Mouse (Mus musculus): ENCODE measurements around the gene Atxn7l1. TPM values are rescaled to one million over a fixed set of nuclear protein-coding genes. Genes with fewer than 3 reads are reported as not detected.
A peak's percentile ranks its signal among the peaks of the same experiment; 100 is the strongest.

Atxn7l1 gene
- polyA plus RNA-seq, 1 experiment from 2014 or later: 12.5 TPM

- Histone ChIP-seq H3K36me3 (no peaks in the 10 kb centered on the region), H3K9ac (no peak overlapping the region), H3K4me3 (replicated peaks) (no peak overlapping the region), H3K4me1 (replicated peaks) (0 out of 2 replicates have a peak, but pooled peaks cover 3% of the 10 kb centered on the region), H3K4me2 (replicated peaks) (no peak overlapping the region), H3K27ac (no peak overlapping the region), H3K9me3 (no peaks in the 10 kb centered on the region), H3K27me3 (replicated peaks) (no peaks in the 10 kb centered on the region)
- WGBS: 59% methylated on average over 12 of the region's 12 CpGs
- no peak for ATAC-seq
Measured at GRCm38 (mm10) chr12:33271865-33272264, 124.4 kb downstream of the Atxn7l1 start.

- Histone ChIP-seq H3K4me3 (replicated peaks) (no peak overlapping the region), H3K4me1 (replicated peaks) (0 out of 2 replicates have a peak, but pooled peaks cover 3% of the 10 kb centered on the region), H3K27ac (no peak overlapping the region), H3K9ac (no peak overlapping the region), H3K4me2 (replicated peaks) (no peak overlapping the region), H3K27me3 (replicated peaks) (no peaks in the 10 kb centered on the region), H3K9me3 (no peaks in the 10 kb centered on the region), H3K36me3 (no peaks in the 10 kb centered on the region)
- 86% methylated on average over 9 of the region's 9 CpGs for WGBS
- ATAC-seq: no peak
Measured at GRCm38 (mm10) chr12:33272441-33272840, 124.9 kb downstream of the Atxn7l1 start.

- no peaks in the 10 kb centered on the region for H3K36me3 ChIP-seq
- no peak for ATAC-seq
- H3K4me2 ChIP-seq (replicated peaks): no peak overlapping the region
- H3K9me3 ChIP-seq: no peaks in the 10 kb centered on the region
- no peak overlapping the region for H3K27ac ChIP-seq
- H3K9ac ChIP-seq: no peak overlapping the region
- 87% methylated on average over 4 of the region's 4 CpGs for WGBS
- no peaks in the 10 kb centered on the region for H3K4me1 ChIP-seq (replicated peaks)
- no peaks in the 10 kb centered on the region for H3K27me3 ChIP-seq (replicated peaks)
- no peak overlapping the region for H3K4me3 ChIP-seq (replicated peaks)
Measured at GRCm38 (mm10) chr12:33273147-33273546, 125.7 kb downstream of the Atxn7l1 start.

GRCm38 (mm10) chr12:33273668-33274067, 126.2 kb downstream of the Atxn7l1 start:
- Histone ChIP-seq H3K27me3 (replicated peaks) (no peaks in the 10 kb centered on the region), H3K4me3 (replicated peaks) (no peak overlapping the region), H3K36me3 (no peaks in the 10 kb centered on the region), H3K4me2 (replicated peaks) (no peak overlapping the region), H3K27ac (no peak overlapping the region), H3K9ac (no peak overlapping the region), H3K4me1 (replicated peaks) (peaks cover 2% of the 10 kb centered on the region; the same call in 1 of the 2 replicates), H3K9me3 (no peaks in the 10 kb centered on the region)
- WGBS: 88% methylated on average over 9 of the region's 9 CpGs
- no peak for ATAC-seq

- Histone ChIP-seq H3K4me3 (replicated peaks) (no peak overlapping the region), H3K27me3 (replicated peaks) (no peaks in the 10 kb centered on the region), H3K9ac (no peak overlapping the region), H3K9me3 (no peaks in the 10 kb centered on the region), H3K27ac (no peak overlapping the region), H3K4me2 (replicated peaks) (no peak overlapping the region), H3K36me3 (no peaks in the 10 kb centered on the region), H3K4me1 (replicated peaks) (peaks cover 8% of the 10 kb centered on the region; the same call in 1 of the 2 replicates)
- no peak for ATAC-seq
- 91% methylated on average over 1 of the region's 1 CpGs for WGBS
Measured at GRCm38 (mm10) chr12:33276028-33276427, 128.5 kb downstream of the Atxn7l1 start.

GRCm38 (mm10) chr12:33277427-33277826, 129.9 kb downstream of the Atxn7l1 start:
- no peaks in the 10 kb centered on the region for H3K27me3 ChIP-seq (replicated peaks)
- no peak overlapping the region for H3K9ac ChIP-seq
- H3K4me3 ChIP-seq (replicated peaks): no peak overlapping the region
- 80% methylated on average over 7 of the region's 7 CpGs for WGBS
- no peak overlapping the region for H3K27ac ChIP-seq
- no peaks in the 10 kb centered on the region for H3K36me3 ChIP-seq
- no peak overlapping the region for H3K4me2 ChIP-seq (replicated peaks)
- H3K4me1 ChIP-seq (replicated peaks): peaks cover 8% of the 10 kb centered on the region; the same call in 1 of the 2 replicates
- no peaks in the 10 kb centered on the region for H3K9me3 ChIP-seq
- no peak for ATAC-seq

GRCm38 (mm10) chr12:33279159-33279558, 131.7 kb downstream of the Atxn7l1 start:
- Histone ChIP-seq H3K9ac (no peak overlapping the region), H3K27me3 (replicated peaks) (no peaks in the 10 kb centered on the region), H3K36me3 (no peaks in the 10 kb centered on the region)

GRCm38 (mm10) chr12:33280805-33281204, 133.3 kb downstream of the Atxn7l1 start:
- 35% methylated on average over 2 of the region's 2 CpGs for WGBS
- no peaks in the 10 kb centered on the region for H3K36me3 ChIP-seq
- H3K27me3 ChIP-seq (replicated peaks): no peaks in the 10 kb centered on the region
- H3K9ac ChIP-seq: no peak overlapping the region
- no peaks in the 10 kb centered on the region for H3K9me3 ChIP-seq
- H3K27ac ChIP-seq: no peak overlapping the region
- no peak overlapping the region for H3K4me3 ChIP-seq (replicated peaks)
- H3K4me2 ChIP-seq (replicated peaks): no peak overlapping the region
- peaks cover 9% of the 10 kb centered on the region; the same call in 1 of the 2 replicates for H3K4me1 ChIP-seq (replicated peaks)
- ATAC-seq: no peak

More at GRCm38 (mm10) chr12:33279159-33279558, 131.7 kb downstream of the Atxn7l1 start:
- Histone ChIP-seq H3K4me1 (replicated peaks) (peaks cover 8% of the 10 kb centered on the region; the same call in 1 of the 2 replicates), H3K4me2 (replicated peaks) (no peak overlapping the region), H3K27ac (no peak overlapping the region), H3K4me3 (replicated peaks) (no peak overlapping the region), H3K9me3 (no peaks in the 10 kb centered on the region)
- peak; percentile 63 for ATAC-seq
- WGBS: 44% methylated on average over 2 of the region's 2 CpGs

GRCm38 (mm10) chr12:33284344-33284936, 136.9 kb downstream of the Atxn7l1 start:
- Histone ChIP-seq H3K27me3 (replicated peaks) (no peaks in the 10 kb centered on the region), H3K27ac (no peak overlapping the region), H3K4me2 (replicated peaks) (no peak overlapping the region), H3K4me1 (replicated peaks) (peaks cover 7% of the 10 kb centered on the region), H3K9ac (no peak overlapping the region), H3K4me3 (replicated peaks) (no peak overlapping the region), H3K9me3 (no peaks in the 10 kb centered on the region), H3K36me3 (no peaks in the 10 kb centered on the region)
- WGBS: 79% methylated on average over 8 of the region's 8 CpGs
- ATAC-seq: no peak

GRCm38 (mm10) chr12:33285354-33285753, 137.9 kb downstream of the Atxn7l1 start:
- no peak overlapping the region for H3K27ac ChIP-seq
- ATAC-seq: no peak
- no peaks in the 10 kb centered on the region for H3K9me3 ChIP-seq
- H3K4me2 ChIP-seq (replicated peaks): no peak overlapping the region
- 39% methylated on average over 4 of the region's 4 CpGs for WGBS
- H3K4me1 ChIP-seq (replicated peaks): peaks cover 7% of the 10 kb centered on the region
- no peaks in the 10 kb centered on the region for H3K27me3 ChIP-seq (replicated peaks)
- no peak overlapping the region for H3K9ac ChIP-seq
- H3K4me3 ChIP-seq (replicated peaks): no peak overlapping the region
- H3K36me3 ChIP-seq: no peaks in the 10 kb centered on the region

- Histone ChIP-seq H3K4me3 (replicated peaks) (no peak overlapping the region), H3K9me3 (no peaks in the 10 kb centered on the region), H3K9ac (no peak overlapping the region), H3K4me2 (replicated peaks) (no peak overlapping the region), H3K36me3 (no peaks in the 10 kb centered on the region), H3K27ac (no peak overlapping the region), H3K4me1 (replicated peaks) (peaks cover 7% of the 10 kb centered on the region), H3K27me3 (replicated peaks) (no peaks in the 10 kb centered on the region)
- 0 out of 2 replicates have a peak, but pooled peaks have one; percentile 21 for ATAC-seq
- WGBS: 56% methylated on average over 9 of the region's 9 CpGs
Measured at GRCm38 (mm10) chr12:33285933-33286649, 138.6 kb downstream of the Atxn7l1 start.

GRCm38 (mm10) chr12:33287686-33288085, 140.2 kb downstream of the Atxn7l1 start:
- Histone ChIP-seq H3K4me3 (replicated peaks) (no peak overlapping the region), H3K4me1 (replicated peaks) (peaks cover 7% of the 10 kb centered on the region), H3K27me3 (replicated peaks) (no peaks in the 10 kb centered on the region), H3K9me3 (no peaks in the 10 kb centered on the region), H3K9ac (no peak overlapping the region), H3K4me2 (replicated peaks) (no peak overlapping the region), H3K36me3 (no peaks in the 10 kb centered on the region), H3K27ac (no peak overlapping the region)
- ATAC-seq: no peak
- 37% methylated on average over 3 of the region's 3 CpGs for WGBS
